Mouse (Mus musculus): ENCODE results near the gene Atp6v1c2. TPM values are rescaled to one million over a fixed set of nuclear protein-coding genes. Genes with fewer than 3 reads are reported as not detected.

The Atp6v1c2 gene
- polyA plus RNA-seq, 1 experiment from 2014 or later: 0.37 TPM

DNA sequence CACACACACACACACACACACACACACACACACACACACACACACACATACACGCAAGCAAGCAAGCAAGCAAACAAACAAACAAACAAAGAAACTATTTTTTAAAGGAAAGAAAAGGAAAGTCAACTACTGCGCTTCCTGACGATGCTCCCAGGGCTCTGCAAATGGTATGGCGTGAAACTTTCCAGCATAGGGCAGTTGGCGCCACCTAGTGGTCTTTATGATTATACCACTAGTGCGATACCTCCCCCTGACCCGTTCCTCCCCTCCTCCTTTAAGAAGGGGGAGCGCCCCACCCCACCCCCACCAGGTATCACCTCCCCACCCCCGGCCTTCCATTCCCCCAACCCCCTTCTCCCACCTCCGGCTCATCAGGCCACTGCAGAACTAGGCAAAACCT lies 72.3 kb downstream of the Atp6v1c2 start:
- ATAC-seq (ENCODE audit: low FRiP score) (peak; percentile 59; the same call in 1 of the 2 replicates), DNase-seq (ENCODE audit: low spot score, missing footprints) (peak; percentile 93)
- Histone ChIP-seq H3K9me3 (ENCODE audit: control insufficient read depth, low read length) (no peaks in the 10 kb centered on the region), H3K4me3 (ENCODE audit: low read depth, low read length) (no peak overlapping the region), H3K27me3 (ENCODE audit: control insufficient read depth, insufficient read depth, low read length) (no peaks in the 10 kb centered on the region), H3K36me3 (ENCODE audit: control insufficient read depth, insufficient read depth, low read length) (no peaks in the 10 kb centered on the region), H3K4me1 (ENCODE audit: control insufficient read depth, insufficient read depth, low read length) (0 out of 2 replicates have a peak, but pooled peaks cover 3% of the 10 kb centered on the region), H3K4me2 (no peak overlapping the region), H3K9ac (ENCODE audit: low read length) (no peak overlapping the region), H3K27ac (ENCODE audit: low read depth, low read length) (no peak overlapping the region)
- 10% methylated on average over 9 of the region's 10 CpGs for WGBS

DNA sequence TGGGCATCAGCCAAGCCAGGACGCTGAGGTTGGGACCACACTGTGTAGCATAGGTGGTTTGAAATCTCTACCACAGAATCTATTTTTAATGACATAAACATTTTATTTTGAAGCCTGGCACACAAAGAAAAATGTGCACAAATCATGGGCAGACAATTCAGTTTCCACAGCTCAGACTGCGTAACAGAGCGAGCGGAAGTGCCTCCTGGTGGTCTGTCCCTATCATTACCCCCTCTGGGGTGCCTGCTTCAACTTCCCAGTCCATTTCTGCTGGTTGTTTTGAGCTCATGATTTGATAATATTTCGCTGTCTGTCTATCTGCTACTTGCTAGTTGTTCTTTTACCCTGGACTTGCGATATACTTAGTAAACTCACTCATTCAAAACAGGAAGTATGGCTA lies 73.6 kb downstream of the Atp6v1c2 start:
- Histone ChIP-seq H3K4me2 (no peak overlapping the region), H3K27me3 (ENCODE audit: control insufficient read depth, insufficient read depth, low read length) (no peaks in the 10 kb centered on the region), H3K4me3 (ENCODE audit: low read depth, low read length) (no peak overlapping the region), H3K36me3 (ENCODE audit: control insufficient read depth, insufficient read depth, low read length) (no peaks in the 10 kb centered on the region), H3K4me1 (ENCODE audit: control insufficient read depth, insufficient read depth, low read length) (0 out of 2 replicates have a peak, but pooled peaks cover 3% of the 10 kb centered on the region), H3K9ac (ENCODE audit: low read length) (no peak overlapping the region), H3K9me3 (ENCODE audit: control insufficient read depth, low read length) (no peaks in the 10 kb centered on the region), H3K27ac (ENCODE audit: low read depth, low read length) (no peak overlapping the region)
- no peak for DNase-seq (ENCODE audit: low spot score, missing footprints)
- ATAC-seq (ENCODE audit: low FRiP score): no peak
- WGBS: 88% methylated on average over 6 of the region's 6 CpGs

DNA sequence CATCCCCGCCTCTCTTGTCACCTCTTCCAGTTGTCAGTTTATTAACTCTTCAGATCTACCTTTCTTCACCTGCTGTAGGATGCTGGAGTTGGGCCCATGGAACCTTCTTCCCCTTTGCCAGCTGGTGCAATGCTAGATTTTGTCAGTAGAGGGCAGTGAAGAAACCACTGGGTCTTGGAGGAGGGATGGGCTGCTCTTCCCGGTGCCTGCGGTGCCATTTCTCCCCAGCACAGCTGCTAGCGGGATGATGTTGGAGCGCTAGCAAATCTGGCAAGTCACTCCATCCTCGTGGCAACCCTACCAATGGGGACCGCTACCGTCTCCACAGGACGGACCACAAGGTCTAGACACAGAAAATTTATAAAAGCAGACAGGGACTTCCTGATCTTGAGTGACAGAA lies 76.1 kb downstream of the Atp6v1c2 start:
- DNase-seq (ENCODE audit: low spot score, missing footprints) (peak; percentile 98), ATAC-seq (ENCODE audit: low FRiP score) (peak; percentile 61)
- H3K36me3 ChIP-seq (ENCODE audit: control insufficient read depth, insufficient read depth, low read length): no peaks in the 10 kb centered on the region
- no peaks in the 10 kb centered on the region for H3K27me3 ChIP-seq (ENCODE audit: control insufficient read depth, insufficient read depth, low read length)
- no peaks in the 10 kb centered on the region for H3K9me3 ChIP-seq (ENCODE audit: control insufficient read depth, low read length)
- H3K27ac ChIP-seq (ENCODE audit: low read depth, low read length): no peak overlapping the region
- H3K4me2 ChIP-seq: peak overlapping the region; percentile 6; the same call in 1 of the 2 replicates
- 0 out of 2 replicates have a peak, but pooled peaks cover 3% of the 10 kb centered on the region for H3K4me1 ChIP-seq (ENCODE audit: control insufficient read depth, insufficient read depth, low read length)
- WGBS: 8% methylated on average over 9 of the region's 9 CpGs
- H3K9ac ChIP-seq (ENCODE audit: low read length): 0 out of 2 replicates have a peak overlapping the region, but pooled peaks have one; percentile 33
- H3K4me3 ChIP-seq (ENCODE audit: low read depth, low read length): no peak overlapping the region

DNA sequence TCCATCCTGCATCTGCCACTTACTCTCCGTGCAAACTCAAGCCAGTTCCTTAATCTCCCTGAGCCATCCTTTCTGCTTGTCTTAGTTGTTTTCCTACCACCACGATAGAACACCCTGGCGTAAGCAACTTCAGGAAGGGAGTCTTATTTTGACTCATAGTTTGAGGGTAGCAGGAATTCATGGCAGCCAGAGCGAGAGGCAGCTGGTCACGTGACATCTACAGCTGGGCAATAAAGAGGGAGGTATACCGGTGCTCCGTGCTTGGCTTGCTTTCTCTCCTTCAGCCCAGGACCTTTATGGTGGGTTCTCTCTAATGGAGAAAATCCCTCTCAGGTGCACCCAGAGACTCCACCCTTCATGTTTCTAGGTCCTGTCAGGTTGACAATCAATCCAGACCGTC lies 78.2 kb downstream of the Atp6v1c2 start:
- 0 out of 2 replicates have a peak, but pooled peaks cover 3% of the 10 kb centered on the region for H3K4me1 ChIP-seq (ENCODE audit: control insufficient read depth, insufficient read depth, low read length)
- H3K27ac ChIP-seq (ENCODE audit: low read depth, low read length): no peak overlapping the region
- H3K9ac ChIP-seq (ENCODE audit: low read length): no peak overlapping the region
- ATAC-seq (ENCODE audit: low FRiP score) (no peak), DNase-seq (ENCODE audit: low spot score, missing footprints) (no peak)
- no peak overlapping the region for H3K4me2 ChIP-seq
- no peaks in the 10 kb centered on the region for H3K9me3 ChIP-seq (ENCODE audit: control insufficient read depth, low read length)
- no peaks in the 10 kb centered on the region for H3K36me3 ChIP-seq (ENCODE audit: control insufficient read depth, insufficient read depth, low read length)
- H3K27me3 ChIP-seq (ENCODE audit: control insufficient read depth, insufficient read depth, low read length): no peaks in the 10 kb centered on the region
- H3K4me3 ChIP-seq (ENCODE audit: low read depth, low read length): no peak overlapping the region
- WGBS: 83% methylated on average over 8 of the region's 8 CpGs

DNA sequence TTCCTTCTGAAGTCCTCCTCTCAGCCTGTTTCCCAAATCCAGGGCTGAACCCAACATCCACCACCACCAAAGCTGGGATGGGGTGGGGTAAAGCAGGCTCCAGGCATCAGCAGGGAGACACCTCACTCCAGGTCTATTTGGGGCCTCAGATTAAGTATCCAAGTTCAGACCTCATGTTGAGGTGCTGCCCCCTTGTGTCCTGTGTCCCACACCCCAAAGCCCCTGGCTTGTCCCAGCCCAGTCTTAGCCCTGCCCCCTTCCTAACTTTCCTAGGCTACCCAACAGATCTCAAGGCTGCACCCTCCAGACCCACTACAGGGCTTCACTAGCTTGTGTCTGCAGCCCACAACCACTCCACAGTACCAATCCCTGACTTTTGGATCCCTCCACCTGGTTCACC lies 87.1 kb downstream of the Atp6v1c2 start:
- no peak overlapping the region for H3K4me3 ChIP-seq (ENCODE audit: low read depth, low read length)
- no peak overlapping the region for H3K4me2 ChIP-seq
- H3K4me1 ChIP-seq (ENCODE audit: control insufficient read depth, insufficient read depth, low read length): no peaks in the 10 kb centered on the region
- H3K27ac ChIP-seq (ENCODE audit: low read depth, low read length): no peak overlapping the region
- no peaks in the 10 kb centered on the region for H3K9me3 ChIP-seq (ENCODE audit: control insufficient read depth, low read length)
- no peak for DNase-seq (ENCODE audit: low spot score, missing footprints)
- H3K36me3 ChIP-seq (ENCODE audit: control insufficient read depth, insufficient read depth, low read length): no peaks in the 10 kb centered on the region
- H3K27me3 ChIP-seq (ENCODE audit: control insufficient read depth, insufficient read depth, low read length): no peaks in the 10 kb centered on the region
- no peak for ATAC-seq (ENCODE audit: low FRiP score)
- no peak overlapping the region for H3K9ac ChIP-seq (ENCODE audit: low read length)

DNA sequence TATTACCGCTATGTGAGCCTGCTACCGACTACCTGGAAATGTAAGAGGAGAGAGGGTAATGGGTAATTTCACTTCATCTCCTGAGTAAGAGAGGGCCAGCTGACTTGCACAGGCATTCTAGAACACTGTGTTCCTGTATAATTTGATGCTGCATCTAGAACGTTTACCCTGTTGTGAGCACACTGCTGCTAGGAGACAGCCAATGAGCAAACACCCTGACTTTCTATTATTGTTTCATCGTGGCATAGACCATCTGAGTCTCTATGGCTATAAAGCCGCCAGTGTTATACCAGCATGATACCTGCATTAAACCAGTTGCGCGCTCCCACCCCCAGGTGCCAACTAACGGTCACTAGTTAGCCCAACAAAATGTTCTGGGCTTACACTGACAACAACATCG lies 87.5 kb downstream of the Atp6v1c2 start:
- Histone ChIP-seq H3K4me1 (ENCODE audit: control insufficient read depth, insufficient read depth, low read length) (no peaks in the 10 kb centered on the region), H3K36me3 (ENCODE audit: control insufficient read depth, insufficient read depth, low read length) (no peaks in the 10 kb centered on the region), H3K4me2 (no peak overlapping the region), H3K27me3 (ENCODE audit: control insufficient read depth, insufficient read depth, low read length) (no peaks in the 10 kb centered on the region), H3K9me3 (ENCODE audit: control insufficient read depth, low read length) (no peaks in the 10 kb centered on the region), H3K27ac (ENCODE audit: low read depth, low read length) (no peak overlapping the region), H3K9ac (ENCODE audit: low read length) (no peak overlapping the region), H3K4me3 (ENCODE audit: low read depth, low read length) (no peak overlapping the region)
- WGBS: 94% methylated on average over 9 of the region's 9 CpGs
- ATAC-seq (ENCODE audit: low FRiP score) (no peak), DNase-seq (ENCODE audit: low spot score, missing footprints) (no peak)

DNA sequence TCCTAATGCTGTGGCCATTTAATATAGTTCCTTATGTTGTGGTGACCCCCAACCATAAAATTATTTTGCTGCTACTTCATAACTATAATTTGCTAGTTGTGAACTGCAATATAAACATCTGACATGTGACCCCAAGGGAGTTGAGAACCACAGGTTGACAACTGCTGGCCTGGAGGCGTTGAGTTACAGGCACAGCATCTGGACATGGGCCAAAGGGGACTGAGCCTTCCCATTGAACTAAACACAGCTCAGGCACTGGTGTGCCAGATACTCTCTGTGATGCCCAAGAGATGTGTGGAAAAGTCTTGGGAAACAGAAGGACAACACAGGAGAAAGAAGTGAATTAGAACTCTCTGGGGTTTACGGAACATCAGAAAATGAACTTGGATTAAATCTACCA lies 88.1 kb downstream of the Atp6v1c2 start:
- ATAC-seq (ENCODE audit: low FRiP score) (no peak), DNase-seq (ENCODE audit: low spot score, missing footprints) (no peak)
- H3K4me3 ChIP-seq (ENCODE audit: low read depth, low read length): no peak overlapping the region
- no peaks in the 10 kb centered on the region for H3K36me3 ChIP-seq (ENCODE audit: control insufficient read depth, insufficient read depth, low read length)
- no peaks in the 10 kb centered on the region for H3K27me3 ChIP-seq (ENCODE audit: control insufficient read depth, insufficient read depth, low read length)
- no peaks in the 10 kb centered on the region; the same call in 1 of the 2 replicates for H3K4me1 ChIP-seq (ENCODE audit: control insufficient read depth, insufficient read depth, low read length)
- WGBS: 85% methylated on average over 2 of the region's 2 CpGs
- no peak overlapping the region for H3K27ac ChIP-seq (ENCODE audit: low read depth, low read length)
- H3K9me3 ChIP-seq (ENCODE audit: control insufficient read depth, low read length): no peaks in the 10 kb centered on the region
- no peak overlapping the region for H3K9ac ChIP-seq (ENCODE audit: low read length)
- no peak overlapping the region for H3K4me2 ChIP-seq

DNA sequence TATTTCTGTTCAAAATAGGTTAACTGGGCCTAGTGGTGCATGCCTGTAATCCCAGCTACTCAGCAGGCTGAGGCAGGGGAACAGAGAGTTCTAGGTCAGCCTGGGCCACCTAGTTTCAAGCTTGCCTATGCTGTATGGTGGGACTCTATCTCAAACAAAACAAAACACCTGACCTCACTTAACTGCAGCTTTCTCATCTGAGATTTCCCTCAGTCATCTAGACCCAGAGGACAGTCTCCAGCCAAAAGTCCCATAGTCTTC lies 89.8 kb downstream of the Atp6v1c2 start:
- Histone ChIP-seq H3K27me3 (ENCODE audit: control insufficient read depth, insufficient read depth, low read length) (no peaks in the 10 kb centered on the region), H3K4me2 (no peak overlapping the region), H3K36me3 (ENCODE audit: control insufficient read depth, insufficient read depth, low read length) (no peaks in the 10 kb centered on the region), H3K27ac (ENCODE audit: low read depth, low read length) (no peak overlapping the region), H3K9me3 (ENCODE audit: control insufficient read depth, low read length) (no peaks in the 10 kb centered on the region), H3K9ac (ENCODE audit: low read length) (no peak overlapping the region), H3K4me1 (ENCODE audit: control insufficient read depth, insufficient read depth, low read length) (peaks cover 3% of the 10 kb centered on the region; the same call in 1 of the 2 replicates), H3K4me3 (ENCODE audit: low read depth, low read length) (no peak overlapping the region)
- DNase-seq (ENCODE audit: low spot score, missing footprints) (no peak), ATAC-seq (ENCODE audit: low FRiP score) (no peak)

DNA sequence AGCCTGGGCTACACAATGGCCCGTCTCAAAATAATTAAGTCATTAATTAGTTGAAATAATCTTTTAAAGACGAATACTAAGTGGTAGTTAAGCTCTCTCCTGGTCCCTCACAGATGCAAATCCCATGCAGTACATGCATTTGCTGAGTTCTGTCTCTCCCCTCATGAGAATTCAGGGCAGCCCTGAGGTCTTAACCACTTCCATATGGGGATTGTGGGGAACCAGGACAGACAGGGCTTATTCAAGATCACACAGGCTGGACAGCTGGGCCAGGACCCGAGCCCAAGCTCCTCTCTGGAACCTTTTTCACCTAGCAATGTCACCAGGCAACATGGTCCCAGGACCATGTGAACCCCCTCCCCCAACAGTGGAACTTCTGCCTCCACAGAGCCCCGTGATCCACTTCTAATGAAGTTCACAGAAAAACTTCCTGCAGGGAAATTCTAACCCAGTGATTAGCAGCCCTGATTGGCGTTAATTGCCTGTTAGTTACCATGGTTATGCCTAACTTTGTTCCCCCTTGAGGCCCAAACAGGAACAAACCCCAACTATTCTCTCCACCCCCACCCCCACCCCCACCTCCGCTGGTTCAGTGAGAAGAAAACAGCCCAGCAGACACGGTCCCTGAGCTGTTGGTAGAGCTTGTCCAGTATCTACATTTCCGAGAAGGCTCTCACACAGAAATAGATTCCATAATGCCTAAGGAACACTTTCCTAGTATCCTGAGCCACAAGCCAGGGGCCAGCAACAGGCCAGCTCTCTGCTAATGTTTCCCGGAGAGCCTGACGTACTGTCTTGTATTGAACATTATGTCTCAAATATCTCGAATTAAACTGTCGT lies 90.4 kb downstream of the Atp6v1c2 start:
- peaks cover 3% of the 10 kb centered on the region; the same call in 1 of the 2 replicates for H3K4me1 ChIP-seq (ENCODE audit: control insufficient read depth, insufficient read depth, low read length)
- H3K36me3 ChIP-seq (ENCODE audit: control insufficient read depth, insufficient read depth, low read length): no peaks in the 10 kb centered on the region
- 71% methylated on average over 12 of the region's 12 CpGs for WGBS
- no peak for ATAC-seq (ENCODE audit: low FRiP score)
- H3K27ac ChIP-seq (ENCODE audit: low read depth, low read length): no peak overlapping the region
- DNase-seq (ENCODE audit: low spot score, missing footprints): no peak
- H3K4me2 ChIP-seq: no peak overlapping the region
- no peak overlapping the region for H3K4me3 ChIP-seq (ENCODE audit: low read depth, low read length)
- no peaks in the 10 kb centered on the region for H3K27me3 ChIP-seq (ENCODE audit: control insufficient read depth, insufficient read depth, low read length)
- H3K9ac ChIP-seq (ENCODE audit: low read length): no peak overlapping the region
- no peaks in the 10 kb centered on the region for H3K9me3 ChIP-seq (ENCODE audit: control insufficient read depth, low read length)
